Mouse (Mus musculus): ENCODE data around the gene Ptf1a.

DNA sequence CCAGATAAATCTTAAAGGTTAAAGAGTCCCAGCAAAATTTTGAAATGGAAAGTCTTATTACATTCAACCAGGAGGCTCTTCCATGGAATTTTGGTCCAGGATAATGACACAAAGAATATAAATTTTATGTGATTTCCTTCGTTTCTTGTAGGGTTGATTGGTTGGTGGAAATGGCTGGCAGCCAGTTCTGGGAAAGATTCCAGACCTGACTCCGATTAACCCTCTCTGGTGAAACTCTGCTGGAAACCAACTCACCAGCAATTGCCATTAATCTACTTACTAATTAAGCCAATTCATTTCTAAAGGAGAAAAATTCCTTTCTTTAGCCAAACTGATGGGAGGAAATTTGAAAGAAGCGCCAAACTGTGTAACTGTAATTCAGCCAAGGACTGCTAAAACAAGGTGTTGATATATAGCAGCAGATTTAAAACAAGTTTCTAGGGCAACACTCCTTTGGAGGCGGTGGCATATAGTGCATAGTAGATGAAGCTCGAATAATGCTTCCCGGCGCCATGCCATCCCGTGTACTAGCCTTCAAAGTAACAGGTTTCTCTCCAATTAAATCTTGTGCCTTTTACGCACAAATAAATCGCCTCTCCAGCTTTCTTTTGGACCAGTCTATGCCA lies 10.5 kb downstream of the Ptf1a start:
- no peak for TF ChIP-seq MAX (IDR thresholded peaks at IDR 0.05; ENCODE audit: low read depth)
- no peak for TF ChIP-seq MYOG (IDR thresholded peaks at IDR 0.05; ENCODE audit: control insufficient read depth in 1 of 3, insufficient read depth in 1 of 3, insufficient read length in 2 of 3, low read depth in 2 of 3)
- no peak for TF ChIP-seq TCF12 (IDR thresholded peaks at IDR 0.05; ENCODE audit: insufficient read depth, poor library complexity, severe bottlenecking)
- no peak for TF ChIP-seq POLR2A (IDR thresholded peaks at IDR 0.05; ENCODE audit: insufficient read length, low read depth)
- TF ChIP-seq POLR2AphosphoS2 (IDR thresholded peaks at IDR 0.05; ENCODE audit: insufficient read length, low read depth): no peak
- no peak for TF ChIP-seq REST (IDR thresholded peaks at IDR 0.05; ENCODE audit: insufficient read depth, insufficient read length)
- no peak for TF ChIP-seq E2F4 (IDR thresholded peaks at IDR 0.05; ENCODE audit: insufficient read depth)
